Comparison of ENCODE assay signal across 12 mouse cellular contexts in genomic region chr9:71589771-71590170, GRCm38 (mm10). TPM values are rescaled to one million over a fixed set of nuclear protein-coding genes. Genes with fewer than 3 reads are reported as not detected.
A peak's percentile ranks its signal among the peaks of the same experiment; 100 is the strongest.
DNase-seq lines count a peak whose midpoint lies in the region; TF ChIP-seq lines count a peak whose summit lies in the region.
"Had no signal": no experiment of that assay in that cellular context is flagged by ENCODE, and none has a peak within 500 bp of the region (broad histone marks: within the 10 kb centered on the region; RNA-seq: fewer than 3 reads in every experiment).

No protein-coding gene starts in this region.

- peak overlapping the region; percentile 69 for H3K4me3 ChIP-seq in lung, adult 2 months (replicated peaks; ENCODE audit: extremely low read depth, low read depth, low read length)
- H3K4me3 ChIP-seq: hindbrain, embryonic 15.5 days; limb, embryonic 15.5 days had no signal

- peak; percentile 23 to 64 for DNase-seq in adrenal gland, adult (ENCODE audit: inconsistent age in 2 of 2, low spot score in 1 of 2)
- no peak for DNase-seq in adrenal gland, adult 8-10 months
- no peak for DNase-seq in lung, adult 2 months
- no peak for DNase-seq in lung, postnatal 10 days
- DNase-seq in heart, adult 9 months (ENCODE audit: low spot score in 2 of 2), result peak; percentile 56 to 60
- DNase-seq in heart, postnatal 4 days, result peak; percentile 53
- DNase-seq in natural killer cell, adult 2 months (ENCODE audit: low spot score in 2 of 2), result no peak
- DNase-seq in thymus, adult 18-20 months, result no peak
- DNase-seq: cerebellum, adult 9-10 months; embryo, embryonic 11 days had no signal

- WGBS in lung, adult 2 months, result 21% methylated on average over 7 of the region's 7 CpGs

- TF ChIP-seq POLR2A in lung, adult 2 months (IDR thresholded peaks at IDR 0.05; ENCODE audit: borderline replicate concordance, extremely low read depth, low read depth, low read length), result no peak

- TF ChIP-seq CTCF in lung, adult 2 months (IDR thresholded peaks at IDR 0.05; ENCODE audit: insufficient read depth, low read length), result no peak

- peaks cover 20% of the 10 kb centered on the region for H3K4me1 ChIP-seq in lung, adult 2 months (ENCODE audit: control insufficient read depth, insufficient read depth, low read length)

RNA-seq across cellular contexts. Expression of gene Myzap, which starts 2.4 kb away (rescaled TPM):
- 10 to 100 TPM in 3 of 4 experiments, 1 to 10 TPM in 1; 9.8 to 14.4 (median 11.5) TPM for total RNA-seq in adrenal gland, adult 8-10 months (2022)
- polyA plus RNA-seq in lung, adult 2 months (2012; rRNA removed), result 67.7 and 79.6 TPM in 2 replicates
- total RNA-seq in heart, postnatal 4 days (2021), result 100 to 1,000 TPM; 261 to 277 TPM

Comparison
In these comparisons a context has a peak if more than half of its experiments do, and no peak if none do; other contexts are left out.
1. DNase-seq: peak in adrenal gland, adult (2 of 2), heart, adult 9 months (2 of 2) and heart, postnatal 4 days (single experiment); none in adrenal gland, adult 8-10 months (single experiment), lung, adult 2 months (single experiment), lung, postnatal 10 days (single experiment), natural killer cell, adult 2 months (0 of 2) and thymus, adult 18-20 months (0 of 2).
2. RNA of gene Myzap, which starts 2.4 kb away (total RNA-seq): 261 to 277 TPM in heart, postnatal 4 days; 9.8 to 14.4 TPM in adrenal gland, adult 8-10 months; every median in the first group is over 10 times any median in the second.